Mouse (Mus musculus) C2C12 (cell line): ENCODE results near the gene Arrb2.

Experiments used
- CEBPB ChIP-seq: IDR thresholded peaks from one replicate; pipeline ENCODE4 v1.6.1; 2011; ENCODE audit warnings: low read depth, mild to moderate bottlenecking, control low read depth, moderate library complexity
- CTCF ChIP-seq: IDR thresholded peaks from one replicate; pipeline ENCODE4 v1.5.1; 2011; ENCODE audit not compliant: control insufficient read depth, insufficient read depth, insufficient read length
- MAX ChIP-seq: IDR thresholded peaks from one replicate; pipeline ENCODE4 v1.6.1; 2011; ENCODE audit warnings: mild to moderate bottlenecking, control low read depth
- USF1 ChIP-seq: IDR thresholded peaks from one replicate; pipeline ENCODE4 v1.6.1; 2011; ENCODE audit warnings: low read depth, mild to moderate bottlenecking, control low read depth, moderate library complexity

GRCm38 (mm10) chr11:70453261-70454044 is 21.0 kb downstream of the Arrb2 start:
- TF ChIP-seq CTCF = no peak
- no peak for TF ChIP-seq USF1
- no peak for TF ChIP-seq MAX
- no peak for TF ChIP-seq CEBPB
